ENCODE assay signal across 34 mouse cellular contexts in genomic region chr1:174170706-174171501, GRCm38 (mm10). TPM values are rescaled to one million over a fixed set of nuclear protein-coding genes. Genes with fewer than 3 reads are reported as not detected.
DNase-seq lines count a peak whose midpoint lies in the region; ATAC-seq and TF ChIP-seq lines count a peak whose summit lies in the region.
"Had no signal": no experiment of that assay in that cellular context is flagged by ENCODE, and none has a peak within 500 bp of the region (broad histone marks: within the 10 kb centered on the region; RNA-seq: fewer than 3 reads in every experiment).

No protein-coding gene starts in this region.

- no peak for TF ChIP-seq EP300 in liver, embryonic 14.5 days (IDR thresholded peaks at IDR 0.05; ENCODE audit: low read depth)

- H3K4me2 ChIP-seq in heart, embryonic 11.5 days, result peak overlapping the region; percentile 25; the same call in 1 of the 2 replicates
- peak overlapping the region; percentile 95 for H3K4me2 ChIP-seq in liver, embryonic 14.5 days (ENCODE audit: low read depth)
- no peak overlapping the region for H3K4me2 ChIP-seq in hindbrain, embryonic 13.5 days
- H3K4me2 ChIP-seq: embryonic facial prominence, embryonic 13.5 days had no signal

- no peaks in the 10 kb centered on the region for H3K9me3 ChIP-seq in heart, embryonic 11.5 days (replicated peaks; ENCODE audit: control insufficient read depth, low read length)
- H3K9me3 ChIP-seq in heart, embryonic 10.5 days, result no peaks in the 10 kb centered on the region
- no peaks in the 10 kb centered on the region for H3K9me3 ChIP-seq in G1E (replicated peaks)
- no peaks in the 10 kb centered on the region for H3K9me3 ChIP-seq in liver, embryonic 14.5 days (ENCODE audit: control insufficient read depth, low read length)
- no peaks in the 10 kb centered on the region for H3K9me3 ChIP-seq in hindbrain, embryonic 13.5 days
- H3K9me3 ChIP-seq: embryonic facial prominence, embryonic 13.5 days; forebrain, embryonic 10.5 days; midbrain, embryonic 10.5 days had no signal

- no peaks in the 10 kb centered on the region for H3K27me3 ChIP-seq in heart, embryonic 11.5 days (ENCODE audit: control insufficient read depth, insufficient read depth, low read length)
- H3K27me3 ChIP-seq in heart, embryonic 10.5 days (ENCODE audit: insufficient read depth, poor library complexity, severe bottlenecking), result no peaks in the 10 kb centered on the region
- H3K27me3 ChIP-seq in G1E (ENCODE audit: insufficient read depth, low read length), result no peaks in the 10 kb centered on the region
- no peaks in the 10 kb centered on the region for H3K27me3 ChIP-seq in liver, embryonic 14.5 days (ENCODE audit: control insufficient read depth, insufficient read depth, low read length)
- no peaks in the 10 kb centered on the region for H3K27me3 ChIP-seq in hindbrain, embryonic 13.5 days
- H3K27me3 ChIP-seq: embryonic facial prominence, embryonic 13.5 days; Patski had no signal

- H3K27ac ChIP-seq in heart, embryonic 11.5 days (ENCODE audit: low read depth, low read length), result peak overlapping the region; percentile 70
- no peak overlapping the region; the same call in 1 of the 2 replicates for H3K27ac ChIP-seq in heart, embryonic 10.5 days
- peak overlapping the region; percentile 65; the same call in 1 of the 2 replicates for H3K27ac ChIP-seq in embryonic fibroblast, embryonic 13.5 days (ENCODE audit: insufficient read depth, low read length)
- H3K27ac ChIP-seq in liver, embryonic 14.5 days, result peak overlapping the region; percentile 98
- no peak overlapping the region for H3K27ac ChIP-seq in hindbrain, embryonic 13.5 days
- H3K27ac ChIP-seq: embryonic facial prominence, embryonic 13.5 days; heart, adult 2 months; left cerebral cortex, adult 2 months; macrophage; midbrain, embryonic 10.5 days had no signal

- H3K36me3 ChIP-seq in heart, embryonic 11.5 days (ENCODE audit: control insufficient read depth, insufficient read depth, low read length), result no peaks in the 10 kb centered on the region
- H3K36me3 ChIP-seq in heart, embryonic 10.5 days, result no peaks in the 10 kb centered on the region
- peaks cover 6% of the 10 kb centered on the region for H3K36me3 ChIP-seq in G1E (replicated peaks)
- H3K36me3 ChIP-seq in liver, embryonic 14.5 days (replicated peaks; ENCODE audit: control insufficient read depth, insufficient read depth, low read depth), result peaks cover 16% of the 10 kb centered on the region
- H3K36me3 ChIP-seq in hindbrain, embryonic 13.5 days, result no peaks in the 10 kb centered on the region
- H3K36me3 ChIP-seq: embryonic facial prominence, embryonic 13.5 days; forebrain, embryonic 10.5 days; midbrain, embryonic 10.5 days had no signal

- no peak for DNase-seq in heart, embryonic 10.5 days (ENCODE audit: low spot score)
- no peak for DNase-seq in G1E (ENCODE audit: low spot score)
- no peak for DNase-seq in liver, embryonic 14.5 days (ENCODE audit: low read depth in 3 of 3, low spot score in 3 of 3)
- DNase-seq in ovary, postnatal 14 days (ENCODE audit: low spot score), result no peak
- no peak for DNase-seq in natural killer cell, adult 2 months (ENCODE audit: low spot score in 2 of 2)
- DNase-seq: cerebellum, adult 2 months; cerebellum, postnatal 36 days; embryo, embryonic 11 days; kidney, postnatal 4 days; spleen, adult 18-20 months; thymus, postnatal 25 days had no signal

- TF ChIP-seq CTCF in G1E (IDR thresholded peaks at IDR 0.05; ENCODE audit: low read depth, low read length), result no peak
- no peak for TF ChIP-seq CTCF in embryonic fibroblast, embryonic 13.5 days (IDR thresholded peaks at IDR 0.05; ENCODE audit: borderline replicate concordance, insufficient read depth, low read length)
- no peak for TF ChIP-seq CTCF in liver, embryonic 14.5 days (IDR thresholded peaks at IDR 0.05; ENCODE audit: low read depth)

- WGBS in heart, embryonic 11.5 days (ENCODE audit: insufficient replicate concordance), result 77% methylated on average over 5 of the region's 5 CpGs
- WGBS in heart, embryonic 10.5 days, result 78% methylated on average over 5 of the region's 5 CpGs
- WGBS in liver, embryonic 14.5 days (ENCODE audit: insufficient replicate concordance), result 47% methylated on average over 5 of the region's 5 CpGs
- 89% methylated on average over 5 of the region's 5 CpGs for WGBS in hindbrain, embryonic 13.5 days

- no peak overlapping the region for H3K4me3 ChIP-seq in heart, embryonic 11.5 days (ENCODE audit: low read depth, low read length)
- no peak overlapping the region for H3K4me3 ChIP-seq in heart, embryonic 10.5 days
- no peak overlapping the region; the same call in 1 of the 2 replicates for H3K4me3 ChIP-seq in G1E (ENCODE audit: low read depth, low read length)
- no peak overlapping the region for H3K4me3 ChIP-seq in embryonic fibroblast, embryonic 13.5 days (ENCODE audit: insufficient read depth, low read length)
- H3K4me3 ChIP-seq in liver, embryonic 14.5 days (ENCODE audit: insufficient read depth in 1 of 2, low read depth in 2 of 2, low read length in 2 of 2), result peak overlapping the region in 1 of 2 experiments; percentile 33; a peak in 2 of 4 replicates
- H3K4me3 ChIP-seq in hindbrain, embryonic 13.5 days, result no peak overlapping the region
- H3K4me3 ChIP-seq: embryonic facial prominence, embryonic 13.5 days; forebrain, embryonic 10.5 days; heart, adult 2 months; left cerebral cortex, adult 2 months; midbrain, embryonic 10.5 days; myocyte had no signal

- H3K4me1 ChIP-seq in heart, embryonic 11.5 days (ENCODE audit: control insufficient read depth, insufficient read depth, low read length), result no peaks in the 10 kb centered on the region
- 0 out of 2 replicates have a peak, but pooled peaks cover 4% of the 10 kb centered on the region for H3K4me1 ChIP-seq in heart, embryonic 10.5 days
- H3K4me1 ChIP-seq in G1E (ENCODE audit: insufficient read depth, low read depth, low read length), result peaks cover 24% of the 10 kb centered on the region
- peaks cover 3% of the 10 kb centered on the region; the same call in 1 of the 2 replicates for H3K4me1 ChIP-seq in embryonic fibroblast, embryonic 13.5 days (ENCODE audit: control insufficient read depth, insufficient read depth, low read length)
- H3K4me1 ChIP-seq in liver, embryonic 14.5 days (replicated peaks; ENCODE audit: control insufficient read depth in 2 of 2, insufficient read depth in 2 of 2, low read length in 1 of 2), result peaks cover 21 to 24% of the 10 kb centered on the region in 2 experiments
- no peaks in the 10 kb centered on the region for H3K4me1 ChIP-seq in hindbrain, embryonic 13.5 days (replicated peaks)
- H3K4me1 ChIP-seq: embryonic facial prominence, embryonic 13.5 days; midbrain, embryonic 10.5 days had no signal

- no peak for TF ChIP-seq POLR2A in embryonic fibroblast, embryonic 13.5 days (IDR thresholded peaks at IDR 0.05; ENCODE audit: low read depth, low read length)

- H3K9ac ChIP-seq in heart, embryonic 11.5 days (ENCODE audit: low read depth, low read length), result no peak overlapping the region
- peak overlapping the region; percentile 73 for H3K9ac ChIP-seq in liver, embryonic 14.5 days (replicated peaks)
- H3K9ac ChIP-seq in hindbrain, embryonic 13.5 days, result no peak overlapping the region
- H3K9ac ChIP-seq: embryonic facial prominence, embryonic 13.5 days had no signal

- no peak for ATAC-seq in heart, embryonic 11.5 days (replicated peaks; ENCODE audit: insufficient number of reproducible peaks, low FRiP score, low TSS enrichment)
- ATAC-seq in G1E (ENCODE audit: extremely low read depth, insufficient number of reproducible peaks, low FRiP score, poor library complexity, severe bottlenecking), result peak; percentile 6; the same call in 1 of the 2 replicates
- ATAC-seq in liver, embryonic 14.5 days (ENCODE audit: insufficient read depth), result peak; percentile 36; the same call in 1 of the 2 replicates
- no peak for ATAC-seq in hindbrain, embryonic 13.5 days (ENCODE audit: low FRiP score)
- ATAC-seq: hindbrain, embryonic 16.5 days; midbrain, embryonic 16.5 days; Patski had no signal

RNA-seq across cellular contexts. Expression of gene Spta1, which starts 1.7 kb away (rescaled TPM):
- 9.3 and 11.2 TPM in 2 replicates for polyA plus RNA-seq in heart, embryonic 11.5 days (2014; fragmentation: Nextera tagmentation; extraction: Ambion mirVana)
- 3.8 and 6.7 TPM in 2 replicates for polyA plus RNA-seq in heart, embryonic 10.5 days (2016; fragmentation: Nextera tagmentation; extraction: Ambion mirVana)
- 66.5 and 113 TPM in 2 replicates for total RNA-seq in G1E (2014; fragmentation: Nextera tagmentation)
- total RNA-seq in G1E (2017), result 66.3 and 77.0 TPM in 2 replicates
- 2.6 and 3.1 TPM in 2 replicates for polyA plus RNA-seq in G1E (2012)
- polyA plus RNA-seq in embryonic fibroblast, embryonic 13.5 days (2011; ENCODE audit: insufficient read length, low read depth, missing spikeins), result 0.32 and 0.37 TPM in 2 replicates
- polyA plus RNA-seq in liver, embryonic 14.5 days (2012; rRNA removed), result 23.1 and 38.7 TPM in 2 replicates
- 45.0 and 49.1 TPM in 2 replicates for polyA plus RNA-seq in liver, embryonic 14.5 days (2014; fragmentation: Nextera tagmentation; extraction: Ambion mirVana)
- polyA plus RNA-seq in hindbrain, embryonic 13.5 days (2015; fragmentation: Nextera tagmentation; extraction: Ambion mirVana), result 0.16 and 0.28 TPM in 2 replicates
- polyA plus RNA-seq: Patski had no signal

RNA-seq across cellular contexts. Expression of gene Olfr420, which starts 15.5 kb away (rescaled TPM):
- 0.28 and 0.36 TPM in 2 replicates for polyA plus RNA-seq in heart, embryonic 11.5 days (2014; fragmentation: Nextera tagmentation; extraction: Ambion mirVana)
- 0.09 TPM in 1 of 2 replicates, not detected in the other for polyA plus RNA-seq in heart, embryonic 10.5 days (2016; fragmentation: Nextera tagmentation; extraction: Ambion mirVana)
- total RNA-seq in G1E (2014; fragmentation: Nextera tagmentation) (not detected in 2 replicates), G1E (2017) (0.06 and 0.11 TPM in 2 replicates)
- polyA plus RNA-seq in G1E (2012), result not detected in 2 replicates
- not detected in 2 replicates for polyA plus RNA-seq in embryonic fibroblast, embryonic 13.5 days (2011; ENCODE audit: insufficient read length, low read depth, missing spikeins)
- not detected in 2 replicates for polyA plus RNA-seq in liver, embryonic 14.5 days (2012; rRNA removed)
- 0.30 and 1.1 TPM in 2 replicates for polyA plus RNA-seq in liver, embryonic 14.5 days (2014; fragmentation: Nextera tagmentation; extraction: Ambion mirVana)
- polyA plus RNA-seq in hindbrain, embryonic 13.5 days (2015; fragmentation: Nextera tagmentation; extraction: Ambion mirVana), result not detected in 2 replicates
- total RNA-seq: adrenal gland, adult 18-20 months; gastrocnemius, postnatal 25 days; heart, adult 2 months; heart, postnatal 4 days; left cerebral cortex, adult 2 months; left cerebral cortex, postnatal 36 days had no signal
- polyA plus RNA-seq: cerebellum, adult 2 months; embryonic facial prominence, embryonic 13.5 days; forebrain, embryonic 10.5 days; heart, adult 2 months; heart, embryonic 16.5 days; hindbrain, embryonic 16.5 days; intestine, embryonic 16.5 days; kidney, embryonic 16.5 days; limb, embryonic 14.5 days; lung, embryonic 16.5 days; macrophage; midbrain, embryonic 10.5 days; midbrain, embryonic 16.5 days; myocyte; neural tube, embryonic 14.5 days; Patski had no signal

RNA-seq across cellular contexts. Expression of gene Olfr424, which starts 39.6 kb away (rescaled TPM):
- not detected in 2 replicates for polyA plus RNA-seq in heart, embryonic 11.5 days (2014; fragmentation: Nextera tagmentation; extraction: Ambion mirVana)
- not detected in 2 replicates for polyA plus RNA-seq in heart, embryonic 10.5 days (2016; fragmentation: Nextera tagmentation; extraction: Ambion mirVana)
- total RNA-seq in G1E (2014; fragmentation: Nextera tagmentation) (not detected in 2 replicates), G1E (2017) (0.12 TPM in 1 of 2 replicates, not detected in the other)
- not detected in 2 replicates for polyA plus RNA-seq in G1E (2012)
- polyA plus RNA-seq in embryonic fibroblast, embryonic 13.5 days (2011; ENCODE audit: insufficient read length, low read depth, missing spikeins), result not detected in 2 replicates
- not detected in 2 replicates for polyA plus RNA-seq in liver, embryonic 14.5 days (2012; rRNA removed)
- not detected in 2 replicates for polyA plus RNA-seq in liver, embryonic 14.5 days (2014; fragmentation: Nextera tagmentation; extraction: Ambion mirVana)
- not detected in 2 replicates for polyA plus RNA-seq in hindbrain, embryonic 13.5 days (2015; fragmentation: Nextera tagmentation; extraction: Ambion mirVana)
- total RNA-seq: adrenal gland, adult 18-20 months; gastrocnemius, postnatal 25 days; heart, adult 2 months; heart, postnatal 4 days; left cerebral cortex, adult 2 months; left cerebral cortex, postnatal 36 days had no signal
- polyA plus RNA-seq: cerebellum, adult 2 months; embryonic facial prominence, embryonic 13.5 days; forebrain, embryonic 10.5 days; heart, adult 2 months; heart, embryonic 16.5 days; hindbrain, embryonic 16.5 days; intestine, embryonic 16.5 days; kidney, embryonic 16.5 days; limb, embryonic 14.5 days; lung, embryonic 16.5 days; macrophage; midbrain, embryonic 10.5 days; midbrain, embryonic 16.5 days; myocyte; neural tube, embryonic 14.5 days; Patski had no signal

RNA-seq across cellular contexts. Expression of gene Olfr231, which starts 49.9 kb away (rescaled TPM):
- polyA plus RNA-seq in heart, embryonic 11.5 days (2014; fragmentation: Nextera tagmentation; extraction: Ambion mirVana), result not detected in 2 replicates
- polyA plus RNA-seq in heart, embryonic 10.5 days (2016; fragmentation: Nextera tagmentation; extraction: Ambion mirVana), result not detected in 2 replicates
- not detected in 2 replicates for total RNA-seq in G1E (2014; fragmentation: Nextera tagmentation)
- 0.23 TPM in 1 of 2 replicates, not detected in the other for total RNA-seq in G1E (2017)
- not detected in 2 replicates for polyA plus RNA-seq in G1E (2012)
- polyA plus RNA-seq in embryonic fibroblast, embryonic 13.5 days (2011; ENCODE audit: insufficient read length, low read depth, missing spikeins), result not detected in 2 replicates
- polyA plus RNA-seq in liver, embryonic 14.5 days (2012; rRNA removed), result not detected in 2 replicates
- polyA plus RNA-seq in liver, embryonic 14.5 days (2014; fragmentation: Nextera tagmentation; extraction: Ambion mirVana), result not detected in 2 replicates
- polyA plus RNA-seq in hindbrain, embryonic 13.5 days (2015; fragmentation: Nextera tagmentation; extraction: Ambion mirVana), result not detected in 2 replicates
- total RNA-seq: adrenal gland, adult 18-20 months; gastrocnemius, postnatal 25 days; heart, adult 2 months; heart, postnatal 4 days; left cerebral cortex, adult 2 months; left cerebral cortex, postnatal 36 days had no signal
- polyA plus RNA-seq: cerebellum, adult 2 months; forebrain, embryonic 10.5 days; heart, adult 2 months; heart, embryonic 16.5 days; hindbrain, embryonic 16.5 days; intestine, embryonic 16.5 days; kidney, embryonic 16.5 days; limb, embryonic 14.5 days; lung, embryonic 16.5 days; macrophage; midbrain, embryonic 10.5 days; midbrain, embryonic 16.5 days; myocyte; neural tube, embryonic 14.5 days; Patski had no signal

Comparison
In these comparisons a context has a peak if more than half of its experiments do, and no peak if none do; other contexts are left out.
1. H3K27ac ChIP-seq: peak in heart, embryonic 11.5 days (single experiment), embryonic fibroblast, embryonic 13.5 days (single experiment) and liver, embryonic 14.5 days (single experiment); none in heart, embryonic 10.5 days (single experiment) and hindbrain, embryonic 13.5 days (single experiment).
2. ATAC-seq: peak in G1E (single experiment) and liver, embryonic 14.5 days (single experiment); none in heart, embryonic 11.5 days (single experiment) and hindbrain, embryonic 13.5 days (single experiment).